Mouse (Mus musculus): ENCODE measurements around the gene Prkca.

- TF ChIP-seq CTCF (IDR thresholded peaks at IDR 0.05; ENCODE audit: low read depth) = no peak
- no peak for TF ChIP-seq EP300 (IDR thresholded peaks at IDR 0.05; ENCODE audit: low read depth)
These were observed 94.7 kb downstream of the Prkca start for GRCm38 (mm10) chr11:108249047-108249403.
